Mouse (Mus musculus): Measurements from ENCODE around the gene Lrrn4. TPM values are rescaled to one million over a fixed set of nuclear protein-coding genes. Genes with fewer than 3 reads are reported as not detected.
A peak's percentile ranks its signal among the peaks of the same experiment; 100 is the strongest.

Lrrn4 gene
- polyA plus RNA-seq, 1 experiment from 2014 or later: 0.54 TPM

DNA sequence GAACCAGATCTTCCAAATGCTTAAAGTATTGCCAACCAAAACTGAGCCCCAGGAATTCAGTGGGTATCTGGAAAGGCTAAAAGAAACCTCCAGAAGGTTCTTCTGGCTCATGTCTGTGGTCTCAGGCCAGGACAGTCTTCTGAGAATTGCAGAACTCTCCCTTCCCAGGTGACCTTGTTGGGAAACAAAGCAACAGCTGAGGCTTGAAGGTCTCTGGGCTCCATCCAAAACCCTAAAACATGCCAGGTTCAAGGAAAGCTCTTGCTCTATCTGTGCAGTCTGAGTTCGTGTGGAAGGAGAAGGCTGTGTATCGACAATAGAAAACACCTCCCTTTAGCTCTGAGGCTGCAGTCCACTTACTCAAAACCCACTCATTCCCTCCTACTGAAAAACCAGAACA lies 24.3 kb upstream of the Lrrn4 start:
- Histone ChIP-seq H3K9me3 (ENCODE audit: control insufficient read depth, low read length) (no peaks in the 10 kb centered on the region), H3K4me3 (ENCODE audit: low read depth, low read length) (no peak overlapping the region), H3K27ac (ENCODE audit: low read depth, low read length) (no peak overlapping the region), H3K4me2 (ENCODE audit: low read depth, low read length) (no peak overlapping the region), H3K4me1 (ENCODE audit: control insufficient read depth, insufficient read depth, low read length) (no peaks in the 10 kb centered on the region), H3K9ac (replicated peaks; ENCODE audit: low read depth, low read length) (no peak overlapping the region), H3K36me3 (ENCODE audit: control insufficient read depth, insufficient read depth, low read length) (no peaks in the 10 kb centered on the region), H3K27me3 (ENCODE audit: control insufficient read depth, insufficient read depth, low read length) (no peaks in the 10 kb centered on the region)
- ATAC-seq (ENCODE audit: low read depth): no peak
- 77% methylated on average over 2 of the region's 2 CpGs for WGBS

DNA sequence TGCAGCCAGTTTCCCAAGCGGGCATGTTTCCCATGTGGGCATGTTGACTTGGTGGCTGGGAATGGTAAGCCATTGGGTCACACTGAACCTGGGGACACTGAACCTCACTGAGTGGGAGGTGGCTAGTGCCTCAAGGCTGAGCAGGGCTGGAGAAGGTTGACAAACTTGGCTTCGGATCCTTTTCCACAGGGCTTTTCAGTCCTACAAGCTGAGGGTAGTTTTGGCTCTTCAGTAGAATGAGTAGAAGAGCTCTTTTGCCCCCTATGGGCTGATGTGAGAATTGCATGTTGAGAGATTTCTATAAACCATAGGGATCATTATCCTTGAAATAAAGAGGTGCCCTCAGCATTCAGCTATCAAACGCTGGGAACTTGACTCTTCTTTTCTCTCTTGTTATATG lies 22.8 kb upstream of the Lrrn4 start:
- WGBS: 34% methylated on average over 3 of the region's 3 CpGs
- no peaks in the 10 kb centered on the region for H3K36me3 ChIP-seq (ENCODE audit: control insufficient read depth, insufficient read depth, low read length)
- H3K9me3 ChIP-seq (ENCODE audit: control insufficient read depth, low read length): no peaks in the 10 kb centered on the region
- H3K27me3 ChIP-seq (ENCODE audit: control insufficient read depth, insufficient read depth, low read length): no peaks in the 10 kb centered on the region
- H3K4me1 ChIP-seq (ENCODE audit: control insufficient read depth, insufficient read depth, low read length): no peaks in the 10 kb centered on the region
- H3K4me3 ChIP-seq (ENCODE audit: low read depth, low read length): no peak overlapping the region
- H3K27ac ChIP-seq (ENCODE audit: low read depth, low read length): no peak overlapping the region
- no peak overlapping the region for H3K4me2 ChIP-seq (ENCODE audit: low read depth, low read length)
- peak; percentile 61; the same call in 1 of the 2 replicates for ATAC-seq (ENCODE audit: low read depth)
- no peak overlapping the region for H3K9ac ChIP-seq (replicated peaks; ENCODE audit: low read depth, low read length)

GRCm38 (mm10) chr2:132902056-132902455 lies 21.4 kb upstream of the Lrrn4 start:
- Histone ChIP-seq H3K4me1 (ENCODE audit: control insufficient read depth, insufficient read depth, low read length) (no peaks in the 10 kb centered on the region), H3K4me3 (ENCODE audit: low read depth, low read length) (no peak overlapping the region), H3K36me3 (ENCODE audit: control insufficient read depth, insufficient read depth, low read length) (no peaks in the 10 kb centered on the region), H3K4me2 (ENCODE audit: low read depth, low read length) (no peak overlapping the region), H3K9me3 (ENCODE audit: control insufficient read depth, low read length) (no peaks in the 10 kb centered on the region), H3K9ac (replicated peaks; ENCODE audit: low read depth, low read length) (no peak overlapping the region), H3K27ac (ENCODE audit: low read depth, low read length) (no peak overlapping the region), H3K27me3 (ENCODE audit: control insufficient read depth, insufficient read depth, low read length) (no peaks in the 10 kb centered on the region)
- ATAC-seq (ENCODE audit: low read depth): peak; percentile 31; the same call in 1 of the 2 replicates
- WGBS: 57% methylated on average over 3 of the region's 4 CpGs

DNA sequence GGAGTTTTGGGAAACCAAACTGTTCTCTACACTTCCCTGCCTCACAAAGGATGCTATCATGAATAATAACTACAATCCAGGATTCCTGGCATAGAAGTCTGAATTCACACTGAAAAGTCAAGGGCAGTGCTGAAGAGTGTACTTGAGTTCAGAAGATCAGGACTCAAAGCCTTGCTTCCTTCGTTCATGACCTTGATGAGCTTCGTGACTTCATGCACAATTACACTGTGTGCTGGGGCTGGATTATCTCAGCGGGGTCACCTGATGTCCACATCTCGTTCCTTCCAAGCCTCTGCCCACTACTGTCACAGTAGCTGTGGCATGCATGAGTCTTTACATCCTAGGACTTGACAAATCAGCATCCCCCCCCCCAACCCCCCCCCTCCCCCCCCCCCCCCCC lies 20.9 kb upstream of the Lrrn4 start:
- no peak for ATAC-seq (ENCODE audit: low read depth)
- H3K9ac ChIP-seq (replicated peaks; ENCODE audit: low read depth, low read length): no peak overlapping the region

DNA sequence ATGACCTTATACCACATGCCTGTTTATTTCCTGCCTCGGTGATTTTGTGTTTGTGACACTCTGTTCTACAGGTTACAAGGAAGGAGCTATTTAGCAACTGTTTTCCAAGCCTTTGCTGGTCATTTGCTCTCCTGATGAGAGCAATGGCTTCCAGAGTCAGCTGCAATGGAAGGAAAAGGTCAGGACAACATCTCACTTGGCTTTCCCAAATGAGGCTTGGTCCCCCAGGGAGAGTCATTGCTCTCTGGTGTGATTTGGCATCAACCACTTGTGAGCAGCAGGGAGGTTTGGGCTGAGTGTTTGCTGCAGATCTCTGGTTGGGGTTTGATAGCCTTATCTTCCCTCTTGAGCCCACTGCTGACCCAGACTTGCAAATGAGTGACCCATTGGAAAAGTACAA lies 19.9 kb upstream of the Lrrn4 start:
- no peaks in the 10 kb centered on the region for H3K9me3 ChIP-seq (ENCODE audit: control insufficient read depth, low read length)
- H3K27ac ChIP-seq (ENCODE audit: low read depth, low read length): no peak overlapping the region
- no peak for ATAC-seq (ENCODE audit: low read depth)
- WGBS: 90% methylated on average over 1 of the region's 1 CpGs
- no peak overlapping the region for H3K9ac ChIP-seq (replicated peaks; ENCODE audit: low read depth, low read length)
- no peaks in the 10 kb centered on the region for H3K36me3 ChIP-seq (ENCODE audit: control insufficient read depth, insufficient read depth, low read length)
- no peak overlapping the region for H3K4me3 ChIP-seq (ENCODE audit: low read depth, low read length)
- H3K4me2 ChIP-seq (ENCODE audit: low read depth, low read length): no peak overlapping the region
- no peaks in the 10 kb centered on the region for H3K27me3 ChIP-seq (ENCODE audit: control insufficient read depth, insufficient read depth, low read length)
- H3K4me1 ChIP-seq (ENCODE audit: control insufficient read depth, insufficient read depth, low read length): no peaks in the 10 kb centered on the region

More for the DNA sequence above, 20.9 kb upstream of the Lrrn4 start:
- Histone ChIP-seq H3K4me3 (ENCODE audit: low read depth, low read length) (no peak overlapping the region), H3K27me3 (ENCODE audit: control insufficient read depth, insufficient read depth, low read length) (no peaks in the 10 kb centered on the region), H3K27ac (ENCODE audit: low read depth, low read length) (no peak overlapping the region), H3K9me3 (ENCODE audit: control insufficient read depth, low read length) (no peaks in the 10 kb centered on the region), H3K4me2 (ENCODE audit: low read depth, low read length) (no peak overlapping the region), H3K4me1 (ENCODE audit: control insufficient read depth, insufficient read depth, low read length) (no peaks in the 10 kb centered on the region), H3K36me3 (ENCODE audit: control insufficient read depth, insufficient read depth, low read length) (no peaks in the 10 kb centered on the region)
- WGBS: 80% methylated on average over 4 of the region's 4 CpGs

DNA sequence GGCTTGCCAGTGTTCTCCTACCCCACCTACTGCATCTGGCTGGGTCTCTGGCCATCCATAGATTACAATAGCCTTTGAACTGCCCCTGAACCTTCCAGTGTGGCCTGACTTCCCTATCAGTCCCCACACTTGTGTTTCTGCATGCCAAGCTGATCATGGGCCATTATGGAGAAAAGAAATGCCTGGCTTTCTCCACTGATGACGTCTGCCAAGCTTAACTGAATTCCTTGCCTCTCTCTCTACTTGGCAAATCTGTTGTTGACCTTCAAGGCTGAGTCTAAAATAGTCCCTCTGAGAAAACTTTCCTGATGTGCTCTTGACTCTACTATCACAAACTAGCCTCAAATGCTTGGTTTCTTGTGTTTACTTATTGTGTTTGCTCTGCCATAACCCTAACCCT lies 17.5 kb upstream of the Lrrn4 start:
- Histone ChIP-seq H3K4me2 (ENCODE audit: low read depth, low read length) (no peak overlapping the region), H3K4me1 (ENCODE audit: control insufficient read depth, insufficient read depth, low read length) (no peaks in the 10 kb centered on the region), H3K9me3 (ENCODE audit: control insufficient read depth, low read length) (no peaks in the 10 kb centered on the region), H3K36me3 (ENCODE audit: control insufficient read depth, insufficient read depth, low read length) (no peaks in the 10 kb centered on the region), H3K4me3 (ENCODE audit: low read depth, low read length) (no peak overlapping the region), H3K27ac (ENCODE audit: low read depth, low read length) (no peak overlapping the region), H3K27me3 (ENCODE audit: control insufficient read depth, insufficient read depth, low read length) (no peaks in the 10 kb centered on the region), H3K9ac (replicated peaks; ENCODE audit: low read depth, low read length) (no peak overlapping the region)
- 50% methylated on average over 1 of the region's 1 CpGs for WGBS
- ATAC-seq (ENCODE audit: low read depth): no peak

GRCm38 (mm10) chr2:132893826-132894225 lies 13.1 kb upstream of the Lrrn4 start:
- ATAC-seq (ENCODE audit: low read depth): no peak
- Histone ChIP-seq H3K4me1 (ENCODE audit: control insufficient read depth, insufficient read depth, low read length) (no peaks in the 10 kb centered on the region), H3K9ac (replicated peaks; ENCODE audit: low read depth, low read length) (no peak overlapping the region), H3K27me3 (ENCODE audit: control insufficient read depth, insufficient read depth, low read length) (no peaks in the 10 kb centered on the region), H3K4me2 (ENCODE audit: low read depth, low read length) (no peak overlapping the region), H3K36me3 (ENCODE audit: control insufficient read depth, insufficient read depth, low read length) (no peaks in the 10 kb centered on the region), H3K9me3 (ENCODE audit: control insufficient read depth, low read length) (no peaks in the 10 kb centered on the region), H3K4me3 (ENCODE audit: low read depth, low read length) (no peak overlapping the region), H3K27ac (ENCODE audit: low read depth, low read length) (no peak overlapping the region)
- 86% methylated on average over 5 of the region's 5 CpGs for WGBS

- no peak overlapping the region for H3K4me3 ChIP-seq (ENCODE audit: low read depth, low read length)
- no peaks in the 10 kb centered on the region for H3K4me1 ChIP-seq (ENCODE audit: control insufficient read depth, insufficient read depth, low read length)
- H3K9me3 ChIP-seq (ENCODE audit: control insufficient read depth, low read length): no peaks in the 10 kb centered on the region
- no peak overlapping the region for H3K27ac ChIP-seq (ENCODE audit: low read depth, low read length)
- no peaks in the 10 kb centered on the region for H3K36me3 ChIP-seq (ENCODE audit: control insufficient read depth, insufficient read depth, low read length)
- peaks cover 4% of the 10 kb centered on the region; the same call in 1 of the 2 replicates for H3K27me3 ChIP-seq (ENCODE audit: control insufficient read depth, insufficient read depth, low read length)
- no peak overlapping the region for H3K9ac ChIP-seq (replicated peaks; ENCODE audit: low read depth, low read length)
- H3K4me2 ChIP-seq (ENCODE audit: low read depth, low read length): no peak overlapping the region
- WGBS: 97% methylated on average over 6 of the region's 7 CpGs
- no peak for ATAC-seq (ENCODE audit: low read depth)
Measured at GRCm38 (mm10) chr2:132885312-132885711, 4.6 kb upstream of the Lrrn4 start.

- no peaks in the 10 kb centered on the region for H3K9me3 ChIP-seq (ENCODE audit: control insufficient read depth, low read length)
Measured at GRCm38 (mm10) chr2:132884303-132884967, 3.7 kb upstream of the Lrrn4 start.

More at GRCm38 (mm10) chr2:132884303-132884967, 3.7 kb upstream of the Lrrn4 start:
- Histone ChIP-seq H3K27me3 (ENCODE audit: control insufficient read depth, insufficient read depth, low read length) (peaks cover 4% of the 10 kb centered on the region; the same call in 1 of the 2 replicates), H3K4me1 (ENCODE audit: control insufficient read depth, insufficient read depth, low read length) (no peaks in the 10 kb centered on the region), H3K36me3 (ENCODE audit: control insufficient read depth, insufficient read depth, low read length) (no peaks in the 10 kb centered on the region), H3K4me2 (ENCODE audit: low read depth, low read length) (no peak overlapping the region), H3K9ac (replicated peaks; ENCODE audit: low read depth, low read length) (no peak overlapping the region), H3K27ac (ENCODE audit: low read depth, low read length) (no peak overlapping the region), H3K4me3 (ENCODE audit: low read depth, low read length) (no peak overlapping the region)
- ATAC-seq (ENCODE audit: low read depth): no peak
- WGBS: 87% methylated on average over 8 of the region's 8 CpGs

Data from neural tube, embryonic 14.5 days (tissue).